Mouse (Mus musculus) urinary bladder, adult 2 months (tissue): Measurements from ENCODE around the gene Ucma. TPM values are rescaled to one million over a fixed set of nuclear protein-coding genes. Genes with fewer than 3 reads are reported as not detected.
"Not testable (repeated sequence)": the region's sequence is repeated elsewhere in the genome, so short reads cannot be mapped to it uniquely, and the experiment has no call there.

Experiments
- DNase-seq: peaks from one replicate; pipeline ENCODE4 v3.0.0; 2022; ENCODE audit warnings: low spot score
- polyA plus RNA-seq: library from polyadenylated mRNA; depleted of rRNA; stranded (reverse); fragments of >200 nt; gene quantifications from 2 replicates; pipeline ENCODE4 v1.2.3, GENCODE M21; 2012; rRNA removed

Gene Ucma
- not detected in 2 replicates for polyA plus RNA-seq

- no peak for DNase-seq
Measured at GRCm38 (mm10) chr2:4975807-4976206, at the start of gene Ucma. Gene Ucma (plus strand): TSS chr2:4976122.

GRCm38 (mm10) chr2:4927391-4927790 lies 48.5 kb upstream of the Ucma start:
- DNase-seq = no peak

DNA sequence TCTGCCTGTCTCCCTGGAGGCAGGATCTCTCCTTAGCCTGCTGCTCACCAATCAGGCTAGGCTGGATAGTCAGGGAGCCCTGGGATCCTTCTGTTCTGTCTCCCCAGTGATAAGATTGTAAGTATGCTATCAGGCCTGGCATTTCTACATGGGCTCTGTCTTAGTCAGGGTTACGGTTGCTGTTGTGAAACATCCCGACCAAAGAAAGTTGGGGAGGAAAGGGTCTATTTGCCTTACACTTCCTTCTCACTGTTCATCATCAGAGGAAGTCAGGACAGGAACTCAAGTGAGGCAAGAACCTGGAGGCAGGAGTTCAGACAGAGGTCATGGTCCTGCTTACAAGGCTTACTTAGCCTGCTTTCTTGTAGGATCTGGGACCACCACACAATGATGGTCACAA lies 46.7 kb upstream of the Ucma start:
- no peak for DNase-seq

DNA sequence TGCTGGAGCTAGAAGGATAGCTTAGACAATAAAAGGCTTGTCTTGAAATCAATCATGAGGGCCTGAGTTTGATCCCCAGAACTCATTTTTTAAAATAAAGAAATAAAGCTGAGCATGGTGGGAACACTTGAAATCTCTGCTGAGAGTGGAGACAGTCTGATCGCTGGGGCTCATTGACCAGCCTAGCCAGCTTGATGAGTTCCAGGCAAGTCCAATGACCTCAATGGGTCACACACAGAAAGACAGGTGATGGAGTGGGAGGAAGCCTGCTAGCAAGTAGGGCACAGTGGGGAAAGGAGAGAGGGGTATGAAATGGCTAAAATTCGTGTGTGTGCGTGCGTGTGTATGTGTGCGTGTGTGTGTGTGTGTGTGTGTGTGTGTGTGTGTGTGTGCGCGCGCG lies 41.4 kb upstream of the Ucma start:
- DNase-seq = no peak

DNA sequence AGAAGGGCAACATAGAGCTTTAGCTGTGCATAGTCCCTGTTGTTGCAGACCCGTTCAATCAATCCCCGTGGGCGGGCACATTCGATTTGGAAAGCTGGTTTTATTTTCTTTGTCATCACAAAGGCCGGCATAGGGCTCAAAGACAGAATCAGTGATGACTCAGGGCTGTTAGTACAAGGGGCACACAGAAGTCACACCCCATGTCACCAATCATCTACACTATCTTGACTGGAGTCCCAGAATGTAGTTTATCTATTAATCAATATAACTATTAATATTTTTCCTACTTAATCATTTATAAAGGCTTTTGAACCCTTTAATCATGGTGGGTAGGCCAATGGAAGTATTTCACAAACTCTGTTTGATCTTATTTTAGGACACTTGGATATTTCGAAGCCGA lies 38.0 kb upstream of the Ucma start:
- DNase-seq = no peak

- DNase-seq = no peak
Measured at GRCm38 (mm10) chr2:4940861-4941260, 35.1 kb upstream of the Ucma start.

GRCm38 (mm10) chr2:4949691-4950090 lies 26.2 kb upstream of the Ucma start:
- not testable (repeated sequence) for DNase-seq

- DNase-seq = no peak
Measured at GRCm38 (mm10) chr2:4950986-4951385, 24.9 kb upstream of the Ucma start.

- DNase-seq = no peak
Measured at GRCm38 (mm10) chr2:4954216-4954760, 21.6 kb upstream of the Ucma start.

- no peak for DNase-seq
Measured at GRCm38 (mm10) chr2:4958039-4958438, 17.9 kb upstream of the Ucma start.

DNA sequence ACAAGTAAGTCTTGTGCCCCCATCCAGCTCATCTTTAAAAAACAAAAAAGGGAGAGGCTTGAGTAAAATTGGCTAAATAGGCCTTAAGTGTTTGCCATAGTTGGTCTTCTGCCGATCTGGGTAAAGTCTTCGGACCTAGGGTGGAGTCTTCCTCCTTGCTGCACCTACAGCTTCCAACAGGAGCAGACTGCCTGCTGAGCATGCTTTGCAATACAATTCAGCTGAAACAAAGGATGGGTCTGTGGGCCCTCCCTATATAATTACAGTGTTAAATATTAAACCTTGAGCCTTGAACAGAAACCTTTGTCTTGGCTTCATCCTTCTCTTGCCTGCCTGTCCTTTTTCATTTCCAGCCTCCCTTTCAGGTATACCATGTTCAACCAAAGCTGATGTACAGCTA lies 8.1 kb upstream of the Ucma start:
- no peak for DNase-seq

GRCm38 (mm10) chr2:4969083-4969482 lies 6.8 kb upstream of the Ucma start:
- DNase-seq = no peak

DNA sequence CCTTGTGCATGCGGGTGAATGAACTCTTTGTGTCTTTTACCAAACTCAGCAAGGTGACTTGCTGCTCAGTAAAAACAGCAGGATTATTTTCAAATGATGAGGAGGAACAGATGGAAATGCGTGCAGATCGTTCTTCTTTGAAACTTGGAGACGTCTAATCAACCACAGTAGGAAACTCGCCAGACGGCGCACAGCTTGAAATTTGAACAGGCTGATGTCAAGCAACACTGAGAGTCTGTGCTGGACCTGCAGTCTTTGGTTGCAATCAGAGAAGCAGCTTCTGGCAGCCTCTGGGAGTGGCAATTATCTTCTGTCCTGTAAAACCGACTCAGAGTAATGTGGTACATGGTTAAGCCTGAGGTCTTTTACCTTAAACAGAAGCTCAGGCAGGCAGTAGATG lies 2.2 kb downstream of the Ucma start:
- no peak for DNase-seq

GRCm38 (mm10) chr2:4983987-4984386 lies 8.1 kb downstream of the Ucma start:
- no peak for DNase-seq

DNA sequence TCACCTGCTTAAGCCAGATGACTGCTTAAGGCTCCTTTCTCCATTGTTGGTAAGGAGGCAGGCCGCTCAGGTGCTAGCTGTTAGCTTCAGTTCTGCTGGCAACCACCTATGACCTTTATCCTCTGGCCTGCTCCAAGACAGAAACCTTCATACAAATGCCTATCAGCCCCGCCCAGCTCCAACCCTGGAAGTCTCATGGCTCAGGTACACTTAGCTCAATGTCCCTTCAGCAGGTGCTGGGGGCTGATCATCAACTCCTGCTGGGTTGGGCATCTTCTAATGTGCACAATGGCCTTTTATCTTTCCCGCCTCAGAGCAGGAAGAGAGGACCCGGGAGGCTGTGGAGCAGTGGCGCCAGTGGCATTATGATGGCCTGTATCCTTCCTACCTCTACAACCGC lies 9.1 kb downstream of the Ucma start:
- DNase-seq = no peak

GRCm38 (mm10) chr2:4986798-4987197 lies 10.9 kb downstream of the Ucma start:
- no peak for DNase-seq

DNA sequence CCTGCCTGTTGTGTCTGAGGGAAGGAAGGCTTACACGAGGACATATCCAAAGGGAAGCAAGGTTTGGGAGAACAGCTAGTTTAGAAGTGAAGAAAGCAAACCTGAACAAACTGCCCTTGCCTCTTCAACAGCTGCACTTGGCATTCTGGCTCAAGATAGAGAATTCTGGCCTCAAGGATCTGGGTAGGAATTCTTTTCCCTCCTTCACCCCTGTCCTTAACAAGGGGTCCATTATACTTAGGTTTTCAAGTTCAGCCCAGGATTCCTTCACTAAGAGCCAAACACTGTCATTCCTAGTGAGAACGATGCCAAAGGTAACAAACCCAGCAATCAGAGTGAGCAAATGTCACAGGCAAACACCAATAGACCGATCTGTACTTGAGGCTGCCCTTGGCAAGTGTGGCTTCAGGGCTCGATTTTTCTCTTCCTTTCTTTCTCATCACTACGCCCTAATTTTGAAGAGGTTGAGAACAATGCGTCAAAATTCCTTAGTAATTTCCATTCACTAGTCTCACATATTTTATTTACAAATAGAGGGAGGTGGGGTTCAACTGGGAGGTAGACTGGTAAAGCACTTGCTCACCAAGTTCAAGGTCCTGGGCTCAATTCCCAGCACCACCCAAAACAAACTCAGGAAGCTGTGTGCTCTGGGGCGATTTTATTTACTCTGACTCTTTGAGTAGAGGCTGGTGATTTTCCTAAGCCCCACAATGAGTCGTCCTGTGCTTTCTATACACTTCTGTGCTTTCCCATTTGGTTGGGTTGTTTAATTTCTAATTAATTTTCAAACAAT lies 11.7 kb downstream of the Ucma start:
- DNase-seq = no peak

GRCm38 (mm10) chr2:4988826-4989424 lies 13.0 kb downstream of the Ucma start:
- DNase-seq = no peak

DNA sequence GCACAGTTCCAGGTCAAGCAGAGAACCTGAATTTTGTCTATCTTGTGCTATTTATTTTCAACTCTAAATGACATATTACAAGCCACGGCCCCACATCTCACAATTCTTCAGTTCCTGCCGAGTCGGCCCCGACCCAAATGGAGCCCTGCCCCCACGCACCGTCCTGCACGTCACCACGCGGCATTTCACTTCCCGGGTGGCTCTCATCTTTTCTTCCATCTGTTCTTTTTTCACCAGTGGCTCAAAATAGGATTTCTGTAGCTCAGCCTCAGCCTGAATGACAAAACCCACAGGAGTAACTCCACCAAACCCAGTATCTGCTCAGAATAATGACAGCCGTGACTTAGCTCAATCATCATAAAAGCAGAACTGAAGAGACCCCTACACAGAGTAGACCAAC lies 17.7 kb downstream of the Ucma start:
- DNase-seq = no peak

- no peak for DNase-seq
Measured at GRCm38 (mm10) chr2:4994436-4994835, 18.5 kb downstream of the Ucma start.

GRCm38 (mm10) chr2:4995646-4996045 lies 19.7 kb downstream of the Ucma start:
- no peak for DNase-seq

- no peak for DNase-seq
Measured at GRCm38 (mm10) chr2:4996421-4996824, 20.5 kb downstream of the Ucma start.

- no peak for DNase-seq
Measured at GRCm38 (mm10) chr2:4998905-4999304, 23.0 kb downstream of the Ucma start.
